Mouse (Mus musculus) hindlimb bud, embryonic 11.5 days (tissue): ENCODE data around the gene Yars.

Experiments used
- DNase-seq: peaks from one replicate; pipeline ENCODE4 v3.0.0-alpha.2; 2012; ENCODE audit warnings: low read depth, low spot score; ENCODE audit errors: extremely low spot score

Yars gene

DNA sequence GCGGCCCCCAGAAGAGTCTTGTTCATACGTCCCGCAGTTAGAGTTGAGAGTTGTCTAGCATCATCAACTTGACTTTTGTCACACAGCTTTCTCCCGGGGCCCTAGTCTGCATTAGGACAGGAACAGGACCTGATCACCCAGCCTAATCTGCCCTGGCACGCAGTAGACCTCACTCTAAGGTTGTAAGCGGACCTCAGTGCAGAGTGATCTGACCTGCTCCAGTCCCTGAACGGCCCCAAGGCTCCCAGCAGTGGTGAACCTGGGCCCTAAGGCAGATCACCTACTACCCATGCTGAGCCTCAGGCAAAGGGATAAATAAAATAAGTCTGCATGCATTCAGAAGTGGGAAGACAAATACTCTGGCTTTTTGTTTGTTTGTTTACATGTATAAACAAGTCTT, 59.7 kb downstream of the Yars start:
- no peak for DNase-seq

DNA sequence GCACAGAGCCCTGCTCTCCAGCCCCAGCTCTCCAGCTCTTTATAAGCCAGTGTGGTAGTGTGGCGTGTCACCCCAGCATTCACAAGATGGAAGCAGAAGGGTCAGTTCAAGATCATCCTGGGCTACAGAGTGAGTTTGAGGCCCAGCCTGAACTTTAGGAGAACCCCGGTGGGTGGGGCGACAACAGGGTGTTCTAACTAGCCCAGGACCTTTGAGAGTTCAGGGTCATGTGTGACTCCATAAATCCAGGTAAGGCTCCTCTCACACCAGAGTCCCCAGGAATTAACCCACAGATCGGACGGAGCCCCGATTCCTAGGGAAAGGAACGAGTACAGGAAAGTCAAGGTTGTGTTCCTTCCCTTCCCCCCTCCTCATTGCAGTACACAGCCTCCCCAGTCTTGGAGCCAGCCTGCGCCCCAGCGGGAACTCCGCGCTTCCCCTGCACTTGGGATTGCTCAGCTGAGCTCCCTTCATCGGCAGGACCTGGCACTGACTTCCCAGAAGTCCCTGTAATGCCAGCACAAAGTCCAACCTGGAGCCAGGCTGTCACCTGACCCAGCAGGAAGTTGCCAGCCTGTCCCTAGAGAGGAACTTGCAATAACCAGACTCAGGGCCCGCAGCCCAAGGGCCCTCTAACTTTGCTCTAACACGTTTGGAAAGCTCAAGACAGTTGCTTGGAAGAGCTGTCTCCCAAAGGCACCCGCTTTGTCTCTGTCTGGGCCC, 61.4 kb downstream of the Yars start:
- DNase-seq: no peak

DNA sequence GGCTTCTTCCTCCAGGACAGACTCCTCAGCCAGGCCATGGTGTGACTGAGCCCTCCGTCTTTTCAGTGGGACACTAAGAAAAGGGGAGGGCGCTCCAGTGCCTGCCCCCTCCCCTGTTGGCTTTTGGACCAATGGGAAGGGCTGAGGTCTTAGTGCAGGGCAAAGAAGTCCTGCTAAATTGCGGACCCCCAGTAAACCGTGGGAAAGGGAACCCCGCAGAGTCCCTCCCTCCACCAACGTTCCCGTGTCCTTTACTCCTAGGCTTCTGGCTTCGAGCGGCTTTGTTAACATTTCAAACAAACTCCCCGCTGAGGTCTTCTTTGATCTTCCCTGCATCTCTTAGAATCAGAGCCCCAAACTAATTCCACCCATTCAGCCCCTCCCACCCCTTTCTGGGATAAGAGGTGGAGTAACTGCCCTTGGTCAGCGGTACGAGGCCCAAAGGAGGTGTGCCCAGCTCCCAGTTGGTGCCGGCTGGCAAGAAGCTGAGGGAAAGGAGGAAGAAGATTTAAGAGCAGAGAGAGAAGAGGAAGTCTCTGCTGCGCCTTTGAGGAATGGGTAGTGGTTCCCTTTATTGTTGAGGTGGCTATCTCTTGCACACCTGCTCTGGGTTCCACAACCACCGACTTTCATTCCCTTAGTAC, 62.0 kb downstream of the Yars start:
- no peak for DNase-seq

DNA sequence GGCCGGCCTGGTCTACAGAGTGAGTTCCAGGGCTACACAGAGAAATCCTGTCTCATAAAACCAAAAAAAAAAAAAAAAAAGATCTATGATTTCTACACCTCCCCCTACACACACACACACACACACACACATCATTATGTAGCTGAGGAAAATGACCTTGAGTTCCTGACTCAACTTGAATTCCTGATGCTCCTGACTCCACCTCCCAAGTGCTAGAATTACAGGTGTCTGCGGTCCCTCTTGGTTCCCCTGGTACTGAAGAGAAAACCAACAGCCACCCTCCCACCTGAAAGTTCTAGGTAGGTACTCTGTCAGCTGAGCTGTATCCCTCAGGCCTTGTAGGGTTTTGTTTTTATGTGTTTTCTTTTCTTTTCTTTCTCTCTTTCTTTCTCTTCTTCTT, 62.9 kb downstream of the Yars start:
- DNase-seq: no peak

DNA sequence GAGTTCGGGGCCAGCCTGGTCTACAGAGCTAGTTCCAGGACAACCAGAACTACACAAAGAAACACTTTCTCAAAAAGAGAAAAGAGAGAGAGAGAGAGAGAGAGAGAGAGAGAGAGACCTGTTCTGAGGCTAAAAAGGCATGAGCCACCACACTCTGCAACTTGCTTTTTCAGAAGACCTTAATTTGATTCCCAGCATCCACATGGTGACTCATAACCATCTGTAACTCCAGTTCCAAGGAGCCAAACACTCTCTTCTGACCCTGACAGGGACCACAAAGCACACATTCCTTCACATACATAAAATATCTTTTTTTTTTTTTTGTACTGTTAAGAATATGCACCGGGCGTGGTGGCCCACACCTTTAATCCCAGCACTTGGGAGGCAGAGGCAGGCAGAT, 65.0 kb downstream of the Yars start:
- DNase-seq: no peak

DNA sequence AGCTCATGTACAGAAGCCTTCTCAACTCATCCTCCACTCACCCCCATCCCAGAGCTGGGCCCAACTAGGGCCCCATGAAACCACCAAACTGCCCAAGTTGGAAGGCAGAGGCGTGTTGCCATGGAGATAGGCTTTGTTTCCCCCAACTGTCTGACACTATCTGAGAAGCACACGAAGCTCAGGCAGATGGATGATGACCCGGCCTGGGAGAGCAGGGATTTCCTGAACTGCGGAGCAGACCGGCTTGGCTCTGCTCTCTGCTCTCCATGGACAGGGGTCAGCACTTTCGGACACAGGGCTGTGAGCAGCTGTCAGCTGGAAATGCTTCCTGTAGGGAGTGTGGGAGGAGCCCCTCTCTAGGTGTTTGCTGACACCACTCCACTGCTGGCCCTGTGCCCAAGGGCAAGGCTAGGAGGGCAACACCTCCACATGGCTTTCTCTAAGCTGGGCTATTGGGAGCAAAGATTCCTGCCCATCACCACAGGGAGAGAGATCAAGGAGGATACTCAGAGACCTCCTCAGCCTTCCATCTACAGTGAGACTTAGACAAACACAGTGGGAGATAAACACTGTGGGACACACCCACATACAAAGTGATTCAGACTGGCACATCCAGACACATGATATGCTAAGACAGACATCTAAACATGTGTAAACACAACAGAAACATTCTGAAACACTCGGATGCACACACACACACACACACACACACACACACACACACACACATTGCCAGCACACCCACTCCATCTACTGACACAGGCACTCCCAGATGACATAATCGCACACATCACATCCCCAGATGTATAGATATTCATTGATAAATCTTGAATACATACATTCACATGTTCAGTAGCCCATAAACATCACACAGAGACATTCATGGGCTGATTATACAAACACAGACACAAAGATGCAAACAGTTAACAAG, 67.2 kb downstream of the Yars start:
- no peak for DNase-seq

DNA sequence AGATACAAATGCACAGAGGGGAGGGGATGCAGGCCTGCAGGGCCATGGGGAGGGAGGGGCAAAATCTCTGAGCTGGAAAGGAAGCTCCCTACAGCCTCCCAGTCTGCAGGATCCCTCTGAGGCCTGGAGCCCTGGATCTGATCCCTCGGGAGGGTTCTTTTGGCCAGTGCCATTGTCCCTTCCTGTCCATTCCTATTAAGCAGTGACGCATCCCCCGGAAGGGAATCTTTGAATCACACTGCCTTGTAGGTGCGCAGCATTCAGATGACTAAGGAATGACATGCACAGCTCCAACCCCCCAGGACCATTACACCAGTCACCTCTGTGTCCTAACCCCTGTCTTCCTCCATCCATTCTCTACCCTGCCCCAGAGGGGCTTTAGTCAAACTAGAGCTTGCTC, 69.5 kb downstream of the Yars start:
- DNase-seq: no peak

DNA sequence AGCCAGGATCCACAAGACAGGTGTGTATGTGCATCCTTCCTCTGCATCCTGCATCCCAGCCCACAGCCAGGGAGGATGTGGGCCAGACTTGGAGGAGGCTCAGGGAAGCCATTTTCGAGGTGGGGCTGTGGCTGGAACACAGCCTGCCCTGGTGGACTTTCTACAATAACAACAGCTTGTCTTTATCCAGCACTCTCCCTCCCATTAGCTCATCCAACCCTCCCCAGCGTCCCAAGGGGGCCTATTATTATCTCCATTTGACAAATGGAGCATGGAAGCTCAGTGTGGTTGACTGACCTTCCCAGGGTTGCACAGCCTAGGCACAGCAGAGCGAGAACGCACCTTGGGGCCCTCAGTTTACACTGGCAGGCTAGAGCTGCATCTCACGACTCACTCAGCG, 71.1 kb downstream of the Yars start:
- DNase-seq: no peak

DNA sequence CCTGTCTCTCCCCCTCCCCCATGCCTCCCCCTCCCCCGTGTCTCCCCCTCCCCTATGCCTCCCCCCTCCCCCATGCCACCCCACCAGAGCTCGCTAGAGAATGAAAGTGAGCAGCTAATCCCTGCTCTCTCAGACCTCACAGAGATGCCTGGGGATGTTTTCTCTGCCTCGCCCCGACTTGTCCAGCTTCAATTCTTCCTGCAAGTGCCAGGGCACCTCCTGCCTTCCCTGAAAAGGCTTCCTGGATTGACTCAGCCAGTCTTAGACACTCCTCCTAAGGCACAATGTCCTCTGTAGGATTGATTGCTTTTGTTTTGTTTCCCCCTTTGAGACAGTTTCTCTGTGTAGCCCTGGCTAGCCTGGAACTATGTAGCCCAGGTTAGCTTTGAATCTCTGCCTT, 71.6 kb downstream of the Yars start, which contains the start of gene C77080:
Gene C77080 (minus strand): TSS at position 209 of the 400 bp plus-strand sequence.
- no peak for DNase-seq

DNA sequence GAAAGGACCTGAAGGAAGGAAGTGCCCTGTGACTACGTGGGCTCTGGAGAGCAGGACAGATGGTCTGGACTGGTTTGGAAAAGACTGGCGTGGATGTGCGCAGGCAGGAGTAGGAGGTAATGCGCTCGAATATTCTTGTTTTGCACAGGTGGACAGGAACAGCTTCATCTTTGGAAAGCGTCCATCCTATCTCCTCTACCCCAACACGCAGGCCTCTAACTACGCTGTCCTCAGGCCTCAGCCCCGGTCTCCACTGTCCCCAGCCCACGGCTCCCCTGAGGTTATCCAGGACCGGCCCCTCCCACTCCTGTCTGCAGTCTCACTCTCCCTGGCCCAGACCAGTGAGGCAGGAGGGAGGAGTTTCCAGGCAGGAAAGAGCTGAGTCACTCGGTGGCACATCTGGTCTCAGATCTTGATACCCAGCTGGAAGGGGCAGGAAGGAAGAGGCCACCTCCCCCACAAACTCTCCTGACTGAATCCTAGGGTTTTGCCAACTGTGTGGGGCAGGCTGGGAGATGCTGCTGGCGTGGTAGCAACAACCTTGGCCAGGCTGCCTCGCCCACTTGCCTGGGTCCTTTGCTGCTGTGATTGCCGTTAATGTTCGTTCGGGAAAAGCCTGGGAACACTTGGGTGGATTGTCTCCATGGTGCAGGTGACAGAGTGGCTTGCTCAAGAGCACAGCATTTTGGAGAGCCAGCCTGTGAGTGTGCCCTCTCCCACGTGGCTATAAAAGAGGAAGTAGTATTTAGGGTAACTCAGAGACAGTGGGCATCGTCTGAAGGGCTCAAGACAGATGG, 73.9 kb downstream of the Yars start:
- no peak for DNase-seq

DNA sequence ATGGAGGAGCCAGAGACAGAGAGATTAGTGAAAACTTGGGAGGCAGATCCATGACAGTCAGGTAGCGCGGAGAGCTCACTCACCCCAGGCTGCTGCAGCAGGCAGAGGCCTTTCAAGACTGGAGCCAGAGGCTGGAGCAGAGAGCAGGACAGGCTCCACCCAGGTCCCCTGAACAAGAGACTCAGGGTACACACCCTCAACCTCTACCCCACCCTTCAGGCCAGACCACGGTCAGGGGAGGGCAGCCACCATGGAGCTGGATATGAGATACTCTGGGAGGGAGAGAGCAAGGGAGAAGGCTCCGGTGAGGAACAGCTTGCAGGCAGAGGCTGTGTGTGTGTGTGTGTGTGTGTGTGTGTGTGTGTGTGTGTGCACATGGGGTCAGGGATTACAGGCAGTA, 76.6 kb downstream of the Yars start:
- DNase-seq: no peak

DNA sequence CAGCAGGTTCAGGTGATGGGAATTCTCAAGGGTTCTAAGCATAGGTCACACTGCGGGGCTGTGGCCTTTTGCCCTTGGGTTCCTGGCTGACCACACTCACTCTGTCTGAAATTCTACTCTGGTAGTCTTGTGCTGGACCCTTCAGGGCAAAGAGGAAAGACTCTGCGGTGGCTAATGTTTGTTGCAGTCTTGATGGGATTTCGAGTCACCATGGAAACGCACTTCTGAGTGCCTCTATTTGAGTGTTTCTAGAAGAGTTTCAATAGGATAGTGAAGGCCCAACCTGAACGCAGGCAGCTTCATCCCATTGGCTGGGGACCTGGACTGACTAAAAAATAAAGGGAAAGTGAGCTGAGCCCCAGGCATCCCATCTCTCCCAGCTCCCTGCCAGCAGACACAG, 77.3 kb downstream of the Yars start:
- no peak for DNase-seq

DNA sequence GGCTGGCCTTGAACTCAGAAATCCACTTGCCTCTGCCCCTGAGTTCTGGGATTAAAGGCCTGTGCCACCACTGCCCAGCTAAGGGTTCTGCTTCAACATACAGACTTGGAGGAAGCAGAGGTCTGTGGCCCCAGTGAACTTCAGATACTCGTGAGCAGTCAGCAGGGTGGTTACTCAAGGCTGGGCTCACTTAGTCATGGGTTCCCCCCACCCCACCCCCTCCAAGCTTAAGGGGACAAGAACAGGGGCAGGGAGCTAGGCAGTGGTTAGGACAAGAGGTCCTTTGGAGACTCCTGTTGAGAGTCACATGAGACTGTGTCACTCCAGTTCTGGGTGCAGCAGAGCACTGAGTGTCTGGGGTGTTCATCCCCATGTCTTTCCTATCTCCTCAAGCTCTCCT, 79.1 kb downstream of the Yars start:
- DNase-seq: no peak
